Mouse (Mus musculus) intestine, postnatal 0 days (tissue): ENCODE measurements around the gene Runx1. TPM values are rescaled to one million over a fixed set of nuclear protein-coding genes. Genes with fewer than 3 reads are reported as not detected.

Experiments used
- ATAC-seq: fragments of 200-750 bp; cut with Nextera tagmentation; 2 replicates; pipeline ENCODE4 v1.8.0; 2017; ENCODE audit warnings: mild to moderate bottlenecking, moderate TSS enrichment, moderate library complexity
- H3K27ac ChIP-seq: fragments of 300-500 bp; sonication (generic); 2 replicates; pipeline ENCODE4 v1.5.1; 2014; ENCODE audit warnings: mild to moderate bottlenecking, low read depth, low read length, moderate library complexity
- H3K27me3 ChIP-seq: fragments of 300-500 bp; sonication (generic); replicated peaks from 2 replicates; pipeline ENCODE4 v1.6.1; 2014; ENCODE audit warnings: low read length, mixed read lengths; ENCODE audit not compliant: control insufficient read depth, insufficient read depth
- H3K36me3 ChIP-seq: fragments of 300-500 bp; sonication (generic); 2 replicates; pipeline ENCODE4 v1.6.1; 2014; ENCODE audit warnings: mild to moderate bottlenecking, moderate library complexity; ENCODE audit not compliant: control insufficient read depth, insufficient read depth
- H3K4me1 ChIP-seq: fragments of 300-500 bp; sonication (generic); replicated peaks from 2 replicates; pipeline ENCODE4 v1.6.1; 2014; ENCODE audit warnings: antibody characterized with exemption, low read length, mixed read lengths; ENCODE audit not compliant: control insufficient read depth, insufficient read depth
- H3K4me2 ChIP-seq: fragments of 300-500 bp; sonication (generic); replicated peaks from 2 replicates; pipeline ENCODE4 v1.6.1; 2014; ENCODE audit warnings: low read depth, mild to moderate bottlenecking, moderate library complexity
- H3K4me3 ChIP-seq: fragments of 300-500 bp; sonication (generic); 2 replicates; pipeline ENCODE4 v1.5.1; 2014; ENCODE audit warnings: low read depth, low read length
- H3K9ac ChIP-seq: fragments of 300-500 bp; sonication (generic); 2 replicates; pipeline ENCODE4 v1.6.1; 2014; ENCODE audit warnings: mild to moderate bottlenecking, low read depth, low read length
- H3K9me3 ChIP-seq: fragments of 300-500 bp; sonication (generic); 2 replicates; pipeline ENCODE4 v1.6.1; 2016; ENCODE audit warnings: mixed run types; ENCODE audit not compliant: control insufficient read depth
- CTCF ChIP-seq: sonication (generic); IDR thresholded peaks from 2 replicates; pipeline ENCODE4 v1.5.1; 2016; ENCODE audit warnings: low read depth, mild to moderate bottlenecking, control low read depth, antibody characterized with exemption, moderate library complexity
- WGBS: fragments of 180-500 bp; shearing (Covaris S2); extraction: QIAGEN DNeasy Blood & Tissue Kit; methylation state at CpG from one replicate; pipeline ENCODE4 v1.1.7; 2014; 5-methylcytosine and 5-hydroxymethylcytosine counted together
- polyA plus RNA-seq: library from polyadenylated mRNA; unstranded; fragments of >200 nt; fragmentation: Nextera tagmentation; extraction: Ambion mirVana; gene quantifications from 2 replicates; pipeline ENCODE4 v1.2.1, GENCODE M21; 2015

Gene Runx1
- polyA plus RNA-seq, 1 experiment from 2014 or later, result 1.7 TPM

DNA sequence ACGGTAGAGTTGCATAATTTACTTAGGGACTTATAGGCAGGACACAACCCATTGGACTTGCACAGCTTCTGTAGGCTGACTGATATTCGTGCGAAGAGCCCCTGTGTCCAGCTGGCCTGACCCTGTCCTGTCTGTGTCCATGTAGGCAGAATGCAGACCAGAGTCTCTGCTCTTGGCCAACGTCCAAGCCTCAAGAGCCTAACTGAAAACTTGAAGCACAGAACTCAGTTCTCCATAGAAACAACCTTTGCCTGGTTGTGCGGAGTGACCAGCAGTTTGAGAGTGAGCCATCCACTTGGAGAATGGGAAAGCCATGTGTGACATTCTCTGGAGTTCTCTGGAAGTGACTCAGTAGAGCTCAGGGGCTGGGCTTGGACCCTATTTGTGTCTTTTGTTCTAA lies 149.3 kb downstream of the Runx1 start:
- H3K27ac ChIP-seq, result no peak overlapping the region
- no peaks in the 10 kb centered on the region for H3K27me3 ChIP-seq
- no peaks in the 10 kb centered on the region for H3K9me3 ChIP-seq
- no peaks in the 10 kb centered on the region for H3K36me3 ChIP-seq
- ATAC-seq, result no peak
- no peak overlapping the region for H3K4me2 ChIP-seq
- H3K4me1 ChIP-seq, result no peaks in the 10 kb centered on the region
- no peak overlapping the region for H3K4me3 ChIP-seq
- 76% methylated on average over 5 of the region's 5 CpGs for WGBS
- TF ChIP-seq CTCF, result no peak
- H3K9ac ChIP-seq, result no peak overlapping the region

DNA sequence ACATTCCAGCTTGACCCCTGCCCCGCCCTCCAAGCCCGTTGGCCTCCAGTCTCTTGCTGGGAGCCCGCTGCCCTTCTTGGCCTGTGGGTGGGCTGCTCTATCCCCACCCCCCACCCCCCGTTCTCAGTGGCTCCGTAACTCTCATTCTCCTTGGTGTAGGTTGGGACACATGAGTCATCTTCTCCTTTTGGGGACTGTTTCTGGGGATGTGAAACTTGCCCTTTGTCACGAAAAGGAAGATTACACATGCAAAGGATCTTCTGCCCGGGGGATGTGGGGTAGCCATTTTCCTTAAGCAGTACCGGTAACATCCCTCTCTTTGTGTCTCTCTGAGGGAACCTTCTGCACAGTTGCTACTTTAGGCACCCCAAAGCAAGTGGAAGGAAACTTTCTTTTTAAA lies 150.3 kb downstream of the Runx1 start:
- H3K9me3 ChIP-seq, result no peaks in the 10 kb centered on the region
- H3K4me1 ChIP-seq, result no peaks in the 10 kb centered on the region
- no peaks in the 10 kb centered on the region for H3K27me3 ChIP-seq
- WGBS, result 65% methylated on average over 8 of the region's 8 CpGs
- no peak overlapping the region for H3K4me3 ChIP-seq
- TF ChIP-seq CTCF, result no peak
- no peak overlapping the region for H3K4me2 ChIP-seq
- H3K9ac ChIP-seq, result no peak overlapping the region
- no peak overlapping the region for H3K27ac ChIP-seq
- ATAC-seq, result no peak
- no peaks in the 10 kb centered on the region for H3K36me3 ChIP-seq

DNA sequence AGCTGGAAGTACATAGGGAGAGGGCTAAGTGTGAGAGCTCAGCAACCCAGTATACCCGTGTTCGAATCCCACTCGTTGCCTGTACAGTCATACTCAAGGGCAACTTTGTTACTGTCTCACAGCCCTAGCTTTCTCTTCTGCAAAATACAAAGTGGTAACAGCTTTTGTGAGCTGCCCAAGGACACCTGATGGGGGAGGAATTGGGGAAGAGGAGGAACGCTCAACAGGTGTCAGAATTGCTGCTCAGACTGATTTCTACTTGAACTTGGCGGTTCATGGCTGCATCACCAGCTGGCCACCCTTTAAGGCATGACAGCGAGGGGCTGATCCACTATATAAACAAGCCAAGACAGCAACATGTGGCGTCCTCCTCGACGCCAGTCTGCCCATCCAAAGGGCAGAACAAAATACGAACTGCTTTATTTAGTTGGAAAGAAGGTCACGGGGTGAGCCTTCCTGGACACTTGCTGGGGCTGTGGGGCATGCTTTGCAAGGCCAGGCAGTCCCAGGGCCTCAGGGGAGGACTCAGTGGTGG lies 151.0 kb downstream of the Runx1 start:
- Histone ChIP-seq H3K27me3 (no peaks in the 10 kb centered on the region), H3K4me1 (no peaks in the 10 kb centered on the region), H3K9ac (no peak overlapping the region), H3K4me3 (no peak overlapping the region), H3K36me3 (no peaks in the 10 kb centered on the region), H3K9me3 (no peaks in the 10 kb centered on the region), H3K27ac (no peak overlapping the region), H3K4me2 (no peak overlapping the region)
- TF ChIP-seq CTCF, result no peak
- WGBS, result 80% methylated on average over 11 of the region's 11 CpGs
- no peak for ATAC-seq

DNA sequence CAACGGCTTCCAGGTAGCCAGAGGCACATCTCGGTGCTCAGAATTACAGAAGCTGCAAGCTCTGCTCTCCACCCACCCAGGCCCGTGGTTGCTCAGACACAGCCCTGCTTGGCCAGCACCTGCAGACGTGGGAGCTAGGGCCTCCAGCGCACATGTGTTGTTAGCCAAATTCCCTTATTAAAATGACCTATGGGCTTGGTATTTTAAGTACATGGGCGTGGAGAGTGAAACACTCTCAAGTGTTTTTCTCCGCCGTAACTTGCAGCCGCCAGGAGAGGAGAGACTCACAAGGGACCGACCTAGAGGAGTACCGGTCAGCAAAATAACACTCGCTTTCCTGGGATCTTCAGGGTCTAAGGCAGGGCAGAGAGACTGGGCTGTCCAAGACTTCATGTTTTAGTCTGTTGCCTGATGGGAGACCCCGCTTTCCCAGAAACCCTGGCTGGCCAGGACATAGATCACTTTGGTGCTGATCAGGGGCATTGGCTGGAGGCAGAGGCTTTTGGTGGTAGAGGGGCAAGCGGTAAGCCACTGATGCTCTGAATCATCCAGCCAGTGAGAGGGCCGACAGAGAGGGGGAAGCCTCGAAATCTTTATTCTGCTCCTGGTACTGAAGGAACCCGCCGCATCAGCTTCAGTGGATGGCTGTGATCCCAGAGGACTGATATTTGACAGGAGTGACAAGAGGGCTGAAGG lies 151.7 kb downstream of the Runx1 start:
- no peak for TF ChIP-seq CTCF
- Histone ChIP-seq H3K4me2 (no peak overlapping the region), H3K27me3 (no peaks in the 10 kb centered on the region), H3K4me1 (no peaks in the 10 kb centered on the region), H3K4me3 (no peak overlapping the region), H3K27ac (no peak overlapping the region), H3K9ac (no peak overlapping the region), H3K36me3 (no peaks in the 10 kb centered on the region), H3K9me3 (no peaks in the 10 kb centered on the region)
- 65% methylated on average over 18 of the region's 18 CpGs for WGBS
- ATAC-seq, result no peak

DNA sequence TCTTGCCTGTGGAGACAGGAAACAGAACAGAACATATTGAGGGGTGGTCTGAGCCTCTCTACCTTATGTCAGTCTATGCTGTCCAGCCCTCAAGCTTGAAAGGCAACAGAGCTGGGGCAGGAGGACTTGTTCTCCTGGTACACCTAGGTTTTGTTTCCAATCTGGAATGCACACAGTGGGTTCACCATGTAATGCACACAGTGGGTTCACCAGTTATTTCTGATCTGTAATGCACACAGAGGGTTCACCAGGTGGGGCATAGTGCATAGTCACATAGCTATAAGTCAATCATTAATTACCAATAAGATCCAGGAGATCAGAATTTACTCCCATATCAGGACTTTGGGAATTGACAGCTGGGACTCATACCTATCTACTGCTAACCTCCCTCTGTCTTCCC lies 157.1 kb downstream of the Runx1 start:
- H3K27me3 ChIP-seq, result no peaks in the 10 kb centered on the region
- H3K27ac ChIP-seq, result no peak overlapping the region
- no peak overlapping the region for H3K4me3 ChIP-seq
- H3K9ac ChIP-seq, result no peak overlapping the region
- no peaks in the 10 kb centered on the region for H3K4me1 ChIP-seq
- no peak overlapping the region for H3K4me2 ChIP-seq
- no peak for TF ChIP-seq CTCF
- no peaks in the 10 kb centered on the region for H3K9me3 ChIP-seq
- no peak for ATAC-seq
- no peaks in the 10 kb centered on the region for H3K36me3 ChIP-seq

DNA sequence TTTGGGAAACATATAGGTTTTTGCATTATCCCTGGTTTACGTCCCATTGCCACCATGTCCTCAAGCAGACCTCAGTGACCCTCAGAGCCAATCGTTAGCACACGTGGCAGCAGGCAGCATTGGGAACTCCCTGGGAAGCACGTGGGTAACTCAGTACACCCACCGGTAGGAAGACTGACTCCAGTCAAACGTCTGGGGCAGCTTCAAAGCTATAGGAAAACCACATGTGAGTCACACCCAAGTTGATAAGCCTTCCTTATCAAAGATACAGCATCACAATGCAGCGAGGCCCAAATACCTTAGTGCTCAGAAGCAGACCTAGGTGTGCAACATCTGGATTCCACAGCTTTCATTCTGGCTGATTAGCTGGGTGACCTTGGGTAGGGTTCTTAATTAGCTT lies 164.2 kb downstream of the Runx1 start:
- Histone ChIP-seq H3K36me3 (no peaks in the 10 kb centered on the region), H3K4me2 (no peak overlapping the region), H3K9ac (no peak overlapping the region), H3K27ac (no peak overlapping the region), H3K9me3 (no peaks in the 10 kb centered on the region), H3K4me3 (no peak overlapping the region), H3K27me3 (no peaks in the 10 kb centered on the region), H3K4me1 (no peaks in the 10 kb centered on the region)
- no peak for TF ChIP-seq CTCF
- no peak for ATAC-seq
- 46% methylated on average over 7 of the region's 7 CpGs for WGBS
